Mouse (Mus musculus) urinary bladder, postnatal 4 days (tissue): ENCODE measurements around the gene Ints14.
A peak's percentile ranks its signal among the peaks of the same experiment; 100 is the strongest.

Experiments used
- DNase-seq, 2 experiments: peaks; one replicate each; pipeline ENCODE4 v3.0.0; 2021 to 2022; ENCODE audit warnings: low spot score in 2 of 2

Gene Ints14

DNA sequence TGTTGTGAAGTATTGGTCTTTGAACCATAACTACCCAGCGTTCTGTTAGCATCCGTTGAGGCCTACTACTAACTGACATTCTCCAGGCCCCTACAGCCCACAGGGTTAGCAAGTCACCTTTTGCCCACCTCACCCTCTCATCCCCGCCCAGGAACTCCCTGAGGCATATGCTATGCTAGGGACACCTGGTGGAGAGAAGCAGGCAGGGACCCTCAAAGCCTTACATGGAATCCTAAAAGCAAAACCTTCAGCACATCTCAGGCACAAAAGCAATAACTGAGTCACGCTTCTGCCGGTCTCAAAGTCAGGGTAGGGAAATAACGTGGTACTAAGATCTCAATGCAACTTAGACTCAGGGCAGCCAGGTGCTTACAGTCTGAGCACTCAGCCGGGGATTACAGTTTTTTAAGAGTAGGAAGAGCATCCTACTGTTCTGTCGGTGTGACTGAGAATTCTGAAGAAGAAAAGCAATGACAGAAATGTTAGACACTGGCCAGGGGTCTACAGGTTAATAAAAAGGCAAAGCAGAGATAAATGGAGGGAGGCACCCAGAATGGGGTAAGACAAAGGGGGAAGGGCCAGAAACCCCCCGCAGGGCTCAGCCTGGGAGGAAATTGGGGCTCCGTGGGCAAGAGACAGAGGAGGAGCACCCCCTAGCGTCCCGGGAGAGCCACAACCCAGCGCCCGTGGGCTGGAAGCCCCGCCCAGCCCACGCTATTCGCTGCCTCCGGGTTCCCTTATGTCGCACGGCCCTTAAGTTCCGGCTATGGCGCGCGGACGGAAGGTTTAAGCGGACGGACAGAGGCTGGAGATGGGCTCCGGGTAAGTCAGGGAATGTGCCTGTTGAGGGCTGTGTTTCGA, at the start of gene Ints14:
Gene Ints14, plus strand, starts transcription at position 789 of the 861 bp plus-strand sequence.
- DNase-seq = peak; percentile 93 to 95

DNA sequence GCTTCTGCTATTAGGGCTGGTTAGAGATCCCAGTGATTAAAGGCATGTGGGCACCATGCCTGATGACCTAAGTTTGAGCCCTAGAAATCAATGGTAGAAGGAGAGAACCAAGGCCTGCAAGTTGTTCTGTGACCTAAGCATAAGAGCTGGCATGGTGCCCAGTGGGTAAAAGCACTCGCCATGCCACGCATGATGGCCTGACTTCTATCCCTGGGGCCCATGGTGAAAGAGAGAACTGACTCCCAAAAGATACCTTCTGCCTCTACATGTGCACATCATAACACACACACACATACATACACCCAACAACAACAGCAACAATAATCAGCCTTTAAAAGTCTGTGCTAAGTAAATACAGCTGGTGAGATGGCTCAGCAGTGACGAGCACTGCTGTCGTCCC, 47.3 kb upstream of the Ints14 start:
- no peak for DNase-seq

DNA sequence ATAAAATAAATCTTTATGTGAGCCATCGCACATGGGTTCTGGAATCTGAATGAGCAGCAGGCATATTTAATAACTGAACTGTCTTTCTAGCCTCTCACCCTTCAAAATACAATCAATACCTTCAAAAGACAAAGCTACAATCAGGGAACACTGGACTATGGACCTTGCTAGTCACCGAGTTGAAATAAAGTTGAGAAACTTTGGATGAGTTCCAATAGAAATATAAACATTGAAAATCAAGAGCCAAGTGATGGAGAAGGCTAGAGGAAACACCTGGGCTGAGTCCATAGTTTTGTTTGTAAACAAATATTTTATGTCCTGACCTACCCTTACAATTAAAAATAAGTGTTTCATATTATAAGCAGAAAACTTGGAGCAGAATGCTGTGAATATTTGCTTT, 46.7 kb upstream of the Ints14 start:
- DNase-seq = no peak

DNA sequence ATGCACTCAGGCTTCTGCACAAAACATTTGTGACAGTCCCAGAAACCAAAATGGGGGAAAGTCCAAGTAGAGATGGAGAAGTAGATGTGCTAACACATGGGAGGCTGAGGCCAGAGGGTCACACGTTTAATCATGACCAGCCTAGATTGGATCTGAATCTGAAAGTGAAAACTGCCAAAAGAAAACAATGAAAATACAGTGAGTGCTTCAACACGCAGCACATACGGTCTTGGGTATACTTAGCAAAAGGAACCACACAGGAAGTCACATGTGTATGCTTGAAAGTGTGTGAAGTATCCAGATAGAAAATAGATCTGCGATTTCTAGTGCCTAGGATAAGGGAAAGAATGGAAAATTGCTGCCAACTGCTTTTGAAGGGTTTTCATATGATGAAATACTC, 46.1 kb upstream of the Ints14 start:
- DNase-seq = no peak

DNA sequence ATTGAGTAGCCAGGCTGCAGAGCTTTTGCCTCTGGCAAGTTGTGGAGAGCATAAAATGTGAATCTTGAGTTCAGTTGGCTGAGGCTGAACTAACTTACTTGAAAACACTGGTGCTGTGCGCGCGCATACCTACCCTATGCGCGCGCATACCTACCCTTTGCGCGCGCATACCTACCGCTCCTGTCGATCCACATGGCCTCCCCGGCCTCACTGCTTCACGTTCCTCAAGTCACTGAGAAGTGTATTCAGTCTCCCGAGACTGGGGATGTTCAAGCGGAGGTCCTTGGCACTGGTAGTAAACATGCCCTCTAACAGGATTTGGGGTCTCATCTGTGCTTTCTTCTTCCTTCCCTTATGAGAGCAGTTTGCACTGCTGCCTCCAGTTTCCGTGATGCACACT, 42.1 kb upstream of the Ints14 start:
- DNase-seq = no peak

DNA sequence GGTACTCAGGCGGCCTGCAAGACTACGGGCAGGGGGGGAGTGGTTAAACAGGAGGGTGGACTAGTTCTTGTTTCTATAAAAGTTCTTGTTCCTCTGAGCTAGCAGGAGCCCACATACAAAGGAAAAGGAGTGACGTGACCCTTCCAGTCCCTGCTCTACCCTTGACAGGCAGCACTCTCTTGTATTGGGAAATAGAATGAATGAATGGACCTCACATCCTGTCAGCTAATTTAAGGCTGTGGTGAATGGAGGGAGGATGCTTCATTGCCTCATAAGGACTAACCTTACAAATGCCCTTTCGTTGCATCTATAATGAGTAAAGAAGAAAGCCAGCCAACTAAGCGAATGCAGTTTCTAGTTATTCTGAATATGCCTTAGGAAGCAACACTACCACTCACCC, 34.9 kb upstream of the Ints14 start:
- no peak for DNase-seq

DNA sequence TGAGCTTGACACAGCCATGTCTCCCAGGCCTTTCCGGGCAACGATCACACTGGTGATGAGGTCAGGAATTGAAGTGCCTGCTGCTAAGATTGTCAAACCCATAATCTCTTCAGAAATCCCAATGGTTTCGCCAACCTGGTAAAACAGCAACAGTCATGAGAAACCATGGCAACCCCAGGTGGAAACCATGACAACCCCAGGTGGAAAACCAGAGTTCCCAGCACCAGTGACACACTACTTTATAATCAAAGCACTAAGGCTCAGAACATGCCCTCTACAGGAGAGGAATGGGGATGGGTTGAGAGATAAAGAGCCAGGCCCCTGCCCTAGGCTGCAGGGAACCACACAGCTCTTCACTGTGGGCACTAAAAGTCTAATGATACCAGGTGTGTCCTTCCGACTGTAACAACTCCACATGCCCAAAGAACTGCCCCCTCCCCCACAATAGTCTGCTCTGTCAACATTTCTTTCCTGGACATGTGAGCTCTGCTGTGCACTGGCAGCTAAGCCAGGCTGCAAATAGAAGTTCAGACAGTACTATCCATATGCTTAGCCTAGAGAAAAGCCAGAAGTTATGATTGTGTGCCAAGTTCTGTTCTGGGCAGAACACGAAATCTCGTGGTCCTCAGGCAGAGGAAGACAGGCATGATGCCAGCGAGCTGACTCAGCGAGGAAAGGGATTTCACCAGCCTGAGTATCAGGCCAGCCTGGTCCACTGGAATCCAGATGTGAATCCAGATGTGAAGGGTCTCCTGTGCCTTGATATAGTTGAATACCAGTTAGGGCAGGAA, 34.3 kb upstream of the Ints14 start:
- DNase-seq = peak in 1 of 2 experiments; percentile 24

DNA sequence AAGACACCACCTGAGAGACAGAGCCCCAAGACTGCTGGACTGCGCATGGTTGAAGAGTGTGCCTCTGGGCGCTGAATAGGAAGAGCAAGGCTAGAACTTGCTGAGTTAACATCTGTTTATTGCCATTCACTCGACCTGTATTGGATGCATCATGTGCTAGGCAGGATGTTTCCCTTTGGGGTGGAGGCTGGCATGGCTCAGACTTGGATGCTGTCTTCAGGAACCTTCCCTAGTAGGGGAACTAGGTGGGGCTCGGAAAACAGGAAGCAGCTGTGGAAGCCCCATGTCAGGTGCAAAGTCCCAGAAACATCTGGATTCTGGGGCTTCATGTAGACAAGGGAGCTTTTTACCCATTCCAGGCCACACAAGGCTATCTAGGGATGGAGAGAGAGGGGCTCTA, 30.4 kb upstream of the Ints14 start:
- DNase-seq = no peak

DNA sequence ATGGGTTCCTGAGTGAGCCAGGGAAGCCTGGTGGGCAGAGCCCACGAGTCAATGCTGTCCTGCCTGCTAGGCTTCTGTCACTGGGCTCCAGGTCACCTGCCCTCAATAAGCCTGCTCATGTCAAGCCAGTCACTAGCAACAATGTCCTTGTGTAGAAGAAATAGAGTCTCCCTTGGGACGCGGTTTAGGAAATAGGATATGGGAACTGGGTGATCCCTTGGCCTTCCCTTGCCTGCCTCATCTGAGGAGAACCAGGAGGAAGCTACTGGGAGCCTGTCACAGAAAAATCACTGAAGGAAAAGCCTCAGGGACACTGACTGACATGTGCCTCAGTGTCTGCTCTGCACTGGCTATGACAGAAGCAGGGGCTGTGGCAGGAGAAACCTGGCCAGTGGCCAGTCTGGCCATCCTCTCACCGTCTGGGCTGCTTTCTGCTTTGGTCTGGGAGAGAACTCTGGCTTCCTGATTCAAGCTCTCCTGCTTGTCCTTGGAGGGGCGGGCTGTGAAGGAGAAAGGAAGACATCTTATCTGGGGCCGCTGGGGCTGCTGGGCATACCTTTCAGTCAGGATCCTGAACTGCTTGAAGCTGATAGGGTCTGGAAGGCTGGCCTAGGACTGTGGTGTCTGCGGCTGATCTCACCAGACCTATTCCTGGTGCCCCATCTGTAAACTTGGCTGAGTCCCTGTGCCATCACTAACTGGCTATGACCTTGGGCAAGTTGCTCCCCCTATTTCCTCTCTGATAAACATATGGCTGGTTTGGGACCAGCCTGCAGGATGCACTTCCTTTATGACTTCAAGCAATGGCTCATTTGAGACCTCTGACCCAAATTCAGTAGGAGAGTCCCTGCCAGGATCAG, 28.7 kb upstream of the Ints14 start:
- DNase-seq = no peak

DNA sequence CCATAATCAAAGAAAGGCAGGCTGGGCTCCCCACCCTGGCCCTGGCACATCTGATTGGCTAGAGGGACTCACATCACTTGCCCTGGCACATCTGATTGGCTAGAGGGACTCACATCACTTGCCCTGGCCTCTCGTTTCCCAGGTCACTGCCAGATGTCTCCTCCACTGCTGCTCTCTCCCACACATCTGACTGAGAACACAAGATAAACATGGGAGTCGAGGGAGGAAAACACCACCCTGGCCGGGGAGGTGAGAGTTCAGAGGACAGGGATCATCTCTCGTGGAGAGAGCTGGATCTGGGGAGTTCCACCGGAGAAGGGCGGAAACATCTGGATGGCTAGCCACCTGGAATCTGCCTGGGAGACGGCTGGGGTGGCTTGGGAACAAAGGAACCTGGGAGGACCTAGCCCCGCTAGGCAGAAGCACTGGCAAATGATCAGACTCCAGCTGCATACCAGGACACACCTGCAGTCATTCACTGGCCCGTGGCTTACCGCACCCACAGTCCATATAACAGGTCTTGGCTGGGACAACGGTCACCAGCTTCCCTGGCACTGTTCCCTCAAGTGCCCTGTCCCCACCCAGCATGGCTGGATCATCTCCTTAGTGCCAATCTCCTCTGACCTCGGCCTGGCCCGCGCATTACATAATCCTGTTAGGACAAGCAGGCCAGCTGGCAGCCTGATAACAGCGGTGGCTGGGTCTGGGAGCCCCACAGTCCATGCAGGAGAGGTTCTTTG, 26.5 kb upstream of the Ints14 start:
- peak in 1 of 2 experiments; percentile 28 for DNase-seq

DNA sequence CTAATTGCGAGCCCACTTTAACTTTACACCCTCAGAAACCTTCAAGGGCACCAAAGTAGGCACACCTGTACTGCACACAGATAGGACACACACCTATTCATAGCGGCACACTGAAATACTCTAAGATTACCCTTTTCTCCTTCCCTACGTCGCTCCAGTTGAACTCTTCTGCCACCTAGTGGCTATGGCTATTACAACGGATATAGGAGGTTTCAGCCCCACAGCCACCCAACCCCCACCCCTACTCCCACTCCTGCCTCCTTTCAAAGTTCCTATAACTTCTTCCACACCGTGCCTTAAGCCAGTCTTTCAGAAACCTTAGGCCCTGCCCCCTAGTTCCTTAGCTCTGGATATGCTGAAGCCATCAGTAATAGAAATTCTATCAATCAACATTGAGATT, 24.2 kb upstream of the Ints14 start:
- DNase-seq = no peak

DNA sequence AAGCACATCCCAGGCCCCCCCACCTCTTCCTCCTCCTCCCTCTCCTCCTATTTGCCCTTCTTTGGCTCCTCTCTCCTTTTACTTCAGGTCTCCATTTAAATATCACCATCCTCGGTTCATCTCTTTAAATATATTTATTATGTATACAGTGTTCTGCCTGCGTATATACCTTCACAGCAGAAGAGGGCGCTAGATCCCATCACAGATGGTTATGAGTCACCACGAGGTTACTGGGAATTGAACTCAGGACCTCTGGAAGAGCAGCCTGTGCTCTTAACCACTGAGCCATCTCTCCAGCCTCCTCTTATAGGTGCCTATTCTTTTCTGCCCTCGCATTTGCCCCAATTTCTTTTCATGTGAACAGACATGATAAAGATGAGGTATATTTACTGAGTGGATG, 23.2 kb upstream of the Ints14 start:
- DNase-seq = no peak

DNA sequence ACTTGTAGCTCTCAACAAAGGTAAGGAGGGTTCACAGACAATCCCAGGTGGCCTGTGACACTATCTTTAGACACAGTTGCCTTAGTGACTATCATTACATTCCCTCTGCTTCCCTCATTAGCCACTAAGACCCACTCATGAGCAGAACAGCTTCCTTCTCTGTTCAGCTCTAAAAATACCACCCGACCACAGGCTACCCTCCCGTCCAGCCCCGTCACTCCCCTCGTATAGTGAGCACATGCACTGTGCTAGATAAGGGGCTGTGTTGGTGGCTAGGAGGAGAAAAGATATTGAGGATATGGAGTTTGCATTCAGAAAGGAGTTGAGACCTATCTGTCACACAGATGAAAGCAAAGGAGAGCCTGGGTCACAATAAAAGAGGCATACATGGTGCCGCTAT, 22.2 kb upstream of the Ints14 start:
- DNase-seq = no peak

DNA sequence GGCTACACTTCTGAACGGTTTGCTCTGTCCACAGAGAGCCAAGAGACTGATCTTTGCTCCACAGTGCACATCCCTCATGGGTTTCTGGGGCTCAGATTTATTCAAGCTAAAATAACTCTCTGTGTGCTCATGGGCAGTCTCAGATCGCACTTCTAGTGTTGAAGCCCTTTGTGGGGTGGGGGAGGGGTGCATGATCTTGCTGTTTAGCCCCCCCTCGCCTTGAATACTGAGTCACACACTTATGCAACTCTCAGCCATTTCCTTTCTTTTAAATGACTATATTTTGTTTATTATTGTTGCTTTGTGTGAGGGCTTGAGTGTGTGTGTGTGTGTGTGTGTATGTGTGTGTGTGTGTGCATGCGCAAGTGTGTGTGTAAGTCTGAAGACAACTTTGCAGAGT, 21.4 kb upstream of the Ints14 start:
- no peak for DNase-seq

DNA sequence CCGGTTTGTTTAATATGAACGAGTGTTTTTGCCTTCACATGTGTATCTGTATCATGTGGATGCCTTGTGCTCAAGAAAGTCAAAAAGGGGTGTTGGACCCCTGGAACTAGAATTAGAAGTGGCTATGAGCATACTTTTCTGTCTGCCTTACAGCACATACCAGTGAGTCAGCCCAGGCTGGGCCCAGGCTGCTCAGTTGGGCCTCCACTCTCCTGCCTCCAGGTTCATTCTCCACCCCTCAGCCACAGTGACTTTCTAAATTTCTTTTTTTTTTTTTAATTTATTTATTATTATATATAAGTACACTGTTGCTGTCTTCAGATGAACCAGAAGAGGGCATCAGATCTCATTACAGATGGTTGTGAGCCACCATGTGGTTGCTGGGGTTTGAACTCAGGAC, 20.9 kb upstream of the Ints14 start:
- DNase-seq = no peak

DNA sequence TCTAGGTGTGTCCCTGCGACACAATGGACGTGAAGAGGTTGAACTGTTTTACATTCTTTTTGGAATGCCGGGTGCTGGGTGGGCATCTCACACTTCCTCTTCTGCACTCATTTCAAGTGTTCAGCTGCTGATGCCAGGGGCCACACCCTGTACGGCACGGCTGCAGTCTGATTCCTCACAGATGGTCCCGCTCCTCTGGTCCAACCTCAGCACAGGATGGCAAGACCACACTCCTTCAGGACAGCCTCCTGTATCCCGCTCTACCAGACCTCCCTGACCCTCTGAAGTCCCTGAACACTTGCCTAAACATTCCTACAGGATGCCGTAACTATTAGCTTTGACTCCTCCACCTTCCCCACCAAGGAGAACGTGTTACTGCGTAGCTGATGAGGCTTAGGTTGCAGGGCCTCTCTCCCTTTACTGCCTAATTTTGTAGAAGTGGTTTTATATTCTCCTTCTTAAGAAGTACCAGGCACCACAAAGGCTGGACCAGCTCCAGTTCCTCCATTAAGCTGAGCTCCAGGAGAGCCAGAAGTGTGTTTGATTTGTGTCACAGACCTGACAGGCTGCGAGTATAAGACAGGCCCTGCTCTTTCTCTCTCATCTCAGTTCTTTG, 19.9 kb upstream of the Ints14 start:
- no peak for DNase-seq

DNA sequence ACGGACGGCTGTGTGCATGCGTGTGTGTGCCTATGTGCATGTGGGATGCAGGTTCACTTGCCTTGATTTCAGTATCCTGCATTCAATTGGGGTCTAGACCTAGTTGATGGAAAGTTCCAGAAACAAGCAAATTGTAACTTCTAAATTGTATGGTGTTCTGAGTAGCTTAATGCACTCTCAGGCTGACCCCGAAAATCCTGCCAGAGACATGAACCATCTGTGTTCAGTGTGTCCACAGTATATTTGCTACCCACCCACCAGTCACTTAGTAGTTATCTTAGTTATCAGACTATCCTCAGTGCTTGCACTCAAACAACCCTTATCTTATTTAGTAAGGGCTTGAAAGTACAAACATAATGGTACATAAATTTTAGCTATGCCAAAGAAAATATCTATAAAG, 19.1 kb upstream of the Ints14 start:
- no peak for DNase-seq

DNA sequence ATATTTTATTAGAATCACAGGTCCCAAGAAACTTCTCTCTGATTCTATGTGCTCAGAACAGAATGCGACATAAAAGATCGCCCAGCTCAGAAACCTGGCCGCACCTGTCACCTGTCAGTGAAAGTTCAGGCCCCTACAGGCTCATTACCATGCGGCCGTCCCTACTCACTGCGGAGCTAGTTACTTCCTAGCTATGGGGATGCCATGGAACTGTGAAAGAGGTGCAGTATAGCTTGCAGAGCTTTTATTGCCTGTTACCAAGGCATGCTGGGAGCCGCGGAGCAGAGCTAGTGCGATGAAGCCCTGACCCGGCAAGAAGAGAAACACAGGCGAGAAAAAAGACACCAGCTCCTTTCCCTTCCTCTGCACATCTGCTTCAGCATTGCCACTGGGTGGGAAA, 16.7 kb upstream of the Ints14 start:
- DNase-seq = no peak

DNA sequence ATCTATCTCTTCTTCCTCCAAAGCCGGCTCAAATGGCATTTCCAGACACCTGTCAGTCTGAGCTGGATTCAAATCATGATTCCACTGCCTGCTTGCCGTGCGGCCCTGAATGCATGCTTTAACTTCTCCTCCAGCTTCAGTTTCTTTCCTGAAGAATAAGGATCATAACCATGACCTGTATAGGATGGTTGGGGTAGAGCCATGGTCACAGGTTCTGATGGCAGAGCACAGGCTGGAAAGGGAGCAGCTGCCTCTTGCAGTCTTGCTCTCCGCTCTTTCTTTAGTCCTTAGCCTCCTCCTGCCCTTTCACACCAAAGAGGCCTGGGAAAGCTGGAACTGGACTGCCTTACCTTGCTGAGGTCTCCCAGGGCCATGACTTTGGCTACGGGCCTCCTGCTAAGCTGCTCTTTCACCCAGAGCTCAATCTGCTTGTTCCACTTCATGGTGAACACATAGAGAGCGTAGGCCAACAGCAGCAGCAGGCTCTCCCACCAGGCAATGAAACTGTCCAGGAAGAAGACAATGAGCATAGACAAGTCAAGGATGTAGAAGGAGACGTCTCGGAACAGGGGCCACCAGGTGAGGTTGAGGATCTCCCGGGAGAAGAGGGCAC, 13.1 kb upstream of the Ints14 start:
- no peak for DNase-seq

DNA sequence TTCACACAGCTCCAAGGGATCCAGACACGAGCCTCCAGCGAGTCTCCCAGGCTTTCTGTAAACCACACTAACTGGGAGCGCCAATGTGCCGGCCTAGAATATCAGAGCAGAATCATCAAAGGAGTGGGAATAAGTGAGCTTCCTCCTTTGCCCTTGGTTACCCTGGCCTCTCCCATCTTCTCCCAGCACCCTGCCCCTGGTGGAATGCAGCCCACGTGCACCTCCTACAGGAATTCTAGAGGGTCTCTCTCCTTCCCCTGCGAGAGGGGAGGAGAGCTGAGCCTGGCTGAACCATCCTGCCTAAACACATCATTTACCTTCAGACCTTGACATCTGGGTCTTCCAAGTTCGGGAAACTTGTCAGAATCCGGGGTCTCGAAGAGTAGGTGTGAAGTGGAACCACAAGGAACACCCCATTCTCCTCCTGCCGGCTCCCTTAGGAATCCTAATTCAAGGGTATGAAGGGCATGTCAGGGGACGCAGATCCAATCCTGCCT, 9.5 kb upstream of the Ints14 start, which contains the start of gene Slc24a1:
Gene Slc24a1, minus strand, starts transcription at position 447 of the 497 bp plus-strand sequence.
- DNase-seq = no peak
